Mouse (Mus musculus) midbrain, embryonic 13.5 days (tissue): ENCODE data around the gene Syce2. TPM values are rescaled to one million over a fixed set of nuclear protein-coding genes. Genes with fewer than 3 reads are reported as not detected.
"Not testable (repeated sequence)": the region's sequence is repeated elsewhere in the genome, so short reads cannot be mapped to it uniquely, and the experiment has no call there.

Experiments used
- ATAC-seq: fragments of 200-750 bp; cut with Nextera tagmentation; 2 replicates; pipeline ENCODE4 v1.8.0; 2017; ENCODE audit warnings: mild to moderate bottlenecking, moderate TSS enrichment, moderate library complexity
- H3K27ac ChIP-seq: fragments of 300-500 bp; sonication (generic); 2 replicates; pipeline ENCODE4 v1.5.1; 2015; ENCODE audit warnings: inconsistent platforms, mild to moderate bottlenecking, moderate library complexity
- H3K27me3 ChIP-seq: fragments of 300-500 bp; sonication (generic); 2 replicates; pipeline ENCODE4 v1.6.1; 2015; ENCODE audit warnings: mild to moderate bottlenecking, inconsistent platforms
- H3K36me3 ChIP-seq: fragments of 300-500 bp; sonication (generic); 2 replicates; pipeline ENCODE4 v1.6.1; 2015; ENCODE audit warnings: mild to moderate bottlenecking, inconsistent platforms
- H3K4me1 ChIP-seq: fragments of 300-500 bp; sonication (generic); replicated peaks from 2 replicates; pipeline ENCODE4 v1.6.1; 2015; ENCODE audit warnings: inconsistent platforms
- H3K4me2 ChIP-seq: fragments of 300-500 bp; sonication (generic); replicated peaks from 2 replicates; pipeline ENCODE4 v1.6.1; 2015; ENCODE audit warnings: moderate library complexity, mild to moderate bottlenecking, inconsistent platforms
- H3K4me3 ChIP-seq: fragments of 300-500 bp; sonication (generic); replicated peaks from 2 replicates; pipeline ENCODE4 v1.5.1; 2015; ENCODE audit warnings: mild to moderate bottlenecking, inconsistent platforms
- H3K9ac ChIP-seq: fragments of 300-500 bp; sonication (generic); replicated peaks from 2 replicates; pipeline ENCODE4 v1.6.1; 2015; ENCODE audit warnings: mild to moderate bottlenecking, inconsistent platforms
- H3K9me3 ChIP-seq: fragments of 300-500 bp; sonication (generic); 2 replicates; pipeline ENCODE4 v1.6.1; 2016; ENCODE audit warnings: mild to moderate bottlenecking, inconsistent platforms
- WGBS: fragments of 180-500 bp; shearing (Covaris S2); methylation state at CpG from one replicate; pipeline ENCODE4 v1.1.7; 2015; 5-methylcytosine and 5-hydroxymethylcytosine counted together
- polyA plus RNA-seq: library from polyadenylated mRNA; unstranded; fragments of >200 nt; fragmentation: Nextera tagmentation; extraction: Ambion mirVana; gene quantifications from 2 replicates; pipeline ENCODE4 v1.2.1, GENCODE M21; 2015

Gene Syce2
- 23.6 and 24.8 TPM in 2 replicates for polyA plus RNA-seq

DNA sequence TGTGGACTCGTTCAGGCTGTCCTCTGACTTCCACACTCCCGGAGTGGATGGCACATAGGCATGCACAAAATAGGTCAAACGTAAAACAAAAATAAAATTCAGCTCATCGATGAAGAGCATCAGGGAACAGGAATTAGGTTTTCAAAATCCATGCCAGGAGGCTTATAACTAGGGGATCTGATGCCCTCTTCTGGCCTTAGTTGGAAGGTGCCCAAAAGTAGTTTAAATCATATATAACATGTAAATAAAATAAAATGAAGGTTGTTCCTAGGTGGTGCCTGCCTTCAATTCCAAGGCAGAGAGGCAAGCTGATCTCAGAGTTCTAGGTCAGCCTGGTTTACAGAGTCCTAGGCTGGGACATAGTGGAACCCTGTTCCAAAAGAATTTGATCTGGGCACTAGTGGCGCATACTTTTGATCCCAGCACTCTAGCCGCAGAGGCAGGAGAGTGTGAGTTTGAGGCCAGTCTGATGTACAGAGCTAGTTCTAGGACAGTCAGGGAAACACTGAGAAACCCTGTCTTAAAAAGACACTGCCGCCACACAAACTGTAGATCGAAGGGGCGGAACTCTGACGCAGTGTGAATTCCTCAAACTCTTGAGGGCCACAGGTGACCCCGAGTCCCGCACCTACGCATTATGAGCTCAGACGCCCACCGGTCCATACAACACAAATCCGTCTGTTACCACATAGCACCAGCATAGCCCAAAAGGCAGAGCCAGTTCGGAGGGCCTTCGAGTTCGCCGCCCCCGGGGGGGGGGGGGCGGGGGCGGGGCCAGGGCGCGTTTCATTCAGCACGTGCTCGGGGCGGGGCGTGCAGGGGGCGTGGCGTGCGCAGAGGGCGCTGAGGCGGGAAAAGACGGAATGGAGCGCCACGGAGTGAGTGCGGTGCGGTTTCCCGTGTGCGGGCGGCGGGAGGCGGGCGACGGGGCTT is at the start of gene Syce2:
Gene Syce2 (plus strand): TSS at position 736 of the 933 bp plus-strand sequence.
- 17% methylated on average over 43 of the region's 46 CpGs for WGBS

DNA sequence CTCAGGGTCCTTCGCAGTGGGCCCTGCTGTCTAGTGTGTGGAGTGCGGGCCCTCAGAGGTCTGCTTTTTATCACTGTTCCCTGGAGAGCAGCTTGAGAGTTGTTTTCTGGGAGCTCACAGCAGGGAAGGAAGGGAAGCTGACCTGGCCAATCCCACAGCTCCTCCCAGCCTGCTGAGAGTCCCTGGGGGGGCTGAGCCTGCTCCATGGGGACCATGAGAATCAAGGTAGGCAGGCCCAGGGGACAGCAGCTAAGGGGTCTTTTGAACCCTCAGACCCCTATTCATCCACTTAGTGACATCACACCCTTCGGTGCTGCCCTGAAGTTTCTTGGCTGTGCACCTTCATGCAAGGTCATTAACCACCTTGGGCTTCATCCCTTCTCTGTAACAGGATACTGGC is 49.2 kb upstream of the Syce2 start, which contains the start of gene Dand5:
Gene Dand5 (minus strand): TSS at position 101 of the 400 bp plus-strand sequence.
- H3K9ac ChIP-seq, result no peak within 1 kb of the TSS; the same call in 1 of the 2 replicates
- peak; percentile 40; the same call in 1 of the 2 replicates for ATAC-seq
- 35% methylated on average over 3 of the region's 3 CpGs for WGBS

More for the DNA sequence above, at the start of gene Syce2:
- Histone ChIP-seq H3K27ac (no peak within 1 kb of the TSS), H3K4me3 (peak within 1 kb of the TSS; percentile 42), H3K9ac (peak within 1 kb of the TSS; percentile 61), H3K27me3 (peaks cover 14% of the 10 kb centered on the region), H3K9me3 (no peaks in the 10 kb centered on the region), H3K36me3 (peaks cover 37% of the 10 kb centered on the region), H3K4me2 (peak within 1 kb of the TSS; percentile 69), H3K4me1 (peaks cover 11% of the 10 kb centered on the region)
- peak; percentile 55 for ATAC-seq

DNA sequence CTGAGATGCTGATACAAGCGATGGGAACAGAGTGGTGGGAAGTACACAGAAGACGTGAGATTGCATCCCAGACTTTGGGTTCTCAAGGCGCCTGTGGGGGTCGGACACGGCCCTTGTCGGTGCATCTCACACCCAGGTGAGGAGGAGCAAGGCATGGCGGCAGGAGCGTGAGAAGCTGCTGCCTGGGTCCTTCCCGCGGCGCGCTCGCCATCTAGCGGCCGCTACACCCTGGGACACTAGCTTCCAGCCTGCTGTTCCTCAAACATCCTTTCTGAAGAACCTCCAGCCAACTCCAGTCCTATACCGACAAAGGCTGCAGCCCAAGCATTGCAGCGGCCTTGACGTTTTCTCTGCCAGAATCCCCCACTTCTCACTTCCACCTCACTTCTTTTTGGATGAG is 48.3 kb upstream of the Syce2 start:
- peaks cover 8% of the 10 kb centered on the region; the same call in 1 of the 2 replicates for H3K27me3 ChIP-seq
- H3K9ac ChIP-seq, result no peak overlapping the region; the same call in 1 of the 2 replicates
- H3K36me3 ChIP-seq, result no peaks in the 10 kb centered on the region
- H3K4me2 ChIP-seq, result peak overlapping the region; percentile 50
- peaks cover 7% of the 10 kb centered on the region; the same call in 1 of the 2 replicates for H3K4me1 ChIP-seq
- no peak overlapping the region for H3K27ac ChIP-seq
- H3K4me3 ChIP-seq, result peak overlapping the region; percentile 22
- WGBS, result 1% methylated on average over 11 of the region's 18 CpGs
- H3K9me3 ChIP-seq, result no peaks in the 10 kb centered on the region
- ATAC-seq, result peak; percentile 91

More for the DNA sequence above, 49.2 kb upstream of the Syce2 start, which contains the start of gene Dand5:
- no peak within 1 kb of the TSS for H3K27ac ChIP-seq
- peak within 1 kb of the TSS; percentile 50 for H3K4me2 ChIP-seq
- H3K27me3 ChIP-seq, result peaks cover 8% of the 10 kb centered on the region; the same call in 1 of the 2 replicates
- H3K9me3 ChIP-seq, result no peaks in the 10 kb centered on the region
- H3K36me3 ChIP-seq, result no peaks in the 10 kb centered on the region
- H3K4me3 ChIP-seq, result peak within 1 kb of the TSS; percentile 22
- peaks cover 7% of the 10 kb centered on the region; the same call in 1 of the 2 replicates for H3K4me1 ChIP-seq

DNA sequence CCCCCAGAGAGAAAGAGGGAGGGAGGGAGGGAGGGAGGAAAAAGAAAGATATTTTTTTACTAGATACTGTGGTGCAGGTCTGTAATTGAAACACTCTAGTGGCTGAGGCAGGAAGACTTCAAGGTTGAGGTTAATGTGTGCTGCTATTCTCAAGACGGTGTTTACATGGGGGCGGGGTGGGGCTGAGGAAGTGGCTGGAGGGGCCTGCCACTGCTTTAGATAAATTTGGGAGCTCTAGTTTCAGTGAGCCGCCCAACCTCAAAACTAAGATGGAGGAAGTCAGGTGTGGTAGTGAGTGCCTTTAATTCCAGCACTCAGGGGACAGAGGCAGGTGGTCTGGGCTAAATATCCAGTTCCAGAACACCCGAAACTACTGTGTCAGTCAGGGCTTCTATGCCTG is 46.3 kb upstream of the Syce2 start:
- Histone ChIP-seq H3K4me2 (no peak overlapping the region), H3K4me1 (peaks cover 7% of the 10 kb centered on the region; the same call in 1 of the 2 replicates), H3K4me3 (no peak overlapping the region), H3K36me3 (no peaks in the 10 kb centered on the region), H3K9ac (no peak overlapping the region), H3K27ac (no peak overlapping the region), H3K27me3 (peaks cover 5% of the 10 kb centered on the region; the same call in 1 of the 2 replicates), H3K9me3 (no peaks in the 10 kb centered on the region)
- ATAC-seq, result no peak
- 77% methylated on average over 4 of the region's 4 CpGs for WGBS

- not testable (repeated sequence) for H3K4me3 ChIP-seq, H3K27ac ChIP-seq, ATAC-seq, H3K4me1 ChIP-seq, H3K27me3 ChIP-seq, H3K4me2 ChIP-seq, H3K9me3 ChIP-seq, H3K36me3 ChIP-seq, H3K9ac ChIP-seq
- 88% methylated on average over 2 of the region's 2 CpGs for WGBS
Measured at GRCm38 (mm10) chr8:84826518-84826917, 45.4 kb upstream of the Syce2 start.

- Histone ChIP-seq H3K4me1 (peaks cover 21% of the 10 kb centered on the region), H3K9ac (peak within 1 kb of the TSS; percentile 96), H3K27me3 (no peaks in the 10 kb centered on the region), H3K27ac (peak within 1 kb of the TSS; percentile 95), H3K36me3 (peaks cover 30% of the 10 kb centered on the region), H3K4me3 (peak within 1 kb of the TSS; percentile 91), H3K4me2 (peak within 1 kb of the TSS; percentile 73), H3K9me3 (no peaks in the 10 kb centered on the region)
- ATAC-seq, result no peak
- WGBS, result 84% methylated on average over 11 of the region's 11 CpGs
Measured at GRCm38 (mm10) chr8:84831490-84831889, 40.4 kb upstream of the Syce2 start, which contains the start of gene Gadd45gip1. Gene Gadd45gip1 (plus strand): TSS chr8:84831522.

DNA sequence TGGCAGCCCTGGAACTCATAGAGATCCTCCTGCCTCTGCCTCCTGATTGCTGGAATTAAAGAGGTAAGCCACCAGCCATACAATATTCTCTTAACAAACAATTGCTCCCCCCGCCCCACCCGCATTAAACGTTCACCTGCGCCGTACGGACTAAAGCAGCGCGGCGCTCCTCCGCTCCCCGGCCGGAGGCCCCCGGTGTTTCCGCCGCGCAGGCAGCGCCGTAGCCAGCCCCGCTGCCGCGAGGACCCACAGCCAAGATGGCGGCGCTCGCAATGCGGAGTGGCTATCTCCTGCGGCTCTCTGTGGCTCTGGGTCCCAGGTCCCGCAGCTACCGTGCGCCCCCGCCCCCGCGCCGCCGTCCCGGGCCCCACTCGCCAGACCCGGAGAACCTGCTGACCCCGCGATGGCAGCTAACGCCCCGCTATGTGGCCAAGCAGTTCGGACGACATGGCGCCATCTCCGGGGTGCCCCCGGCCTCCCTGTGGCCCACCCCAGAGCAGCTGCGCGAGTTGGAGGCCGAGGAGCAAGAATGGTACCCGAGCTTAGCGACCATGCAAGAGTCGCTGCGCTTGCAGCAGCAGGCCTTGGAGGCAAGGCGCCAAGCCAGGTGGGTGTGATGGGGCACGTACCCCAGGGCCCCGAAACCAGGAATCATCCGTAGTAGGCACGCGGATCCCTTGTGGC is 39.7 kb upstream of the Syce2 start:
- no peaks in the 10 kb centered on the region for H3K9me3 ChIP-seq
- ATAC-seq, result peak; percentile 85
- H3K36me3 ChIP-seq, result peaks cover 36% of the 10 kb centered on the region
- H3K4me2 ChIP-seq, result peak overlapping the region; percentile 73
- H3K4me3 ChIP-seq, result peak overlapping the region; percentile 91
- H3K9ac ChIP-seq, result peak overlapping the region; percentile 96
- peak overlapping the region; percentile 95 for H3K27ac ChIP-seq
- peaks cover 21% of the 10 kb centered on the region for H3K4me1 ChIP-seq
- no peaks in the 10 kb centered on the region for H3K27me3 ChIP-seq
- under 1% methylated on average over 59 of the region's 59 CpGs for WGBS

- H3K27me3 ChIP-seq, result no peaks in the 10 kb centered on the region
- peak overlapping the region; percentile 91 for H3K4me3 ChIP-seq
- peaks cover 21% of the 10 kb centered on the region for H3K4me1 ChIP-seq
- ATAC-seq, result no peak
- H3K27ac ChIP-seq, result peak overlapping the region; percentile 95
- WGBS, result 73% methylated on average over 10 of the region's 10 CpGs
- peaks cover 45% of the 10 kb centered on the region for H3K36me3 ChIP-seq
- peak overlapping the region; percentile 96 for H3K9ac ChIP-seq
- peak overlapping the region; percentile 73 for H3K4me2 ChIP-seq
- no peaks in the 10 kb centered on the region for H3K9me3 ChIP-seq
Measured at GRCm38 (mm10) chr8:84832759-84833742, 38.9 kb upstream of the Syce2 start.

GRCm38 (mm10) chr8:84834002-84834865 is 37.7 kb upstream of the Syce2 start:
- H3K9me3 ChIP-seq, result no peaks in the 10 kb centered on the region
- H3K36me3 ChIP-seq, result peaks cover 55% of the 10 kb centered on the region
- no peaks in the 10 kb centered on the region for H3K27me3 ChIP-seq
- 86% methylated on average over 19 of the region's 19 CpGs for WGBS
- H3K4me2 ChIP-seq, result no peak overlapping the region
- peak overlapping the region; percentile 44 for H3K27ac ChIP-seq
- H3K9ac ChIP-seq, result no peak overlapping the region
- H3K4me1 ChIP-seq, result peaks cover 29% of the 10 kb centered on the region
- no peak for ATAC-seq
- H3K4me3 ChIP-seq, result no peak overlapping the region
